Mouse (Mus musculus): ENCODE results near the gene Serpini1. TPM values are rescaled to one million over a fixed set of nuclear protein-coding genes. Genes with fewer than 3 reads are reported as not detected.

Gene Serpini1
- total RNA-seq (2021) = 1 to 10 TPM; 3.2 to 4.7 TPM

DNA sequence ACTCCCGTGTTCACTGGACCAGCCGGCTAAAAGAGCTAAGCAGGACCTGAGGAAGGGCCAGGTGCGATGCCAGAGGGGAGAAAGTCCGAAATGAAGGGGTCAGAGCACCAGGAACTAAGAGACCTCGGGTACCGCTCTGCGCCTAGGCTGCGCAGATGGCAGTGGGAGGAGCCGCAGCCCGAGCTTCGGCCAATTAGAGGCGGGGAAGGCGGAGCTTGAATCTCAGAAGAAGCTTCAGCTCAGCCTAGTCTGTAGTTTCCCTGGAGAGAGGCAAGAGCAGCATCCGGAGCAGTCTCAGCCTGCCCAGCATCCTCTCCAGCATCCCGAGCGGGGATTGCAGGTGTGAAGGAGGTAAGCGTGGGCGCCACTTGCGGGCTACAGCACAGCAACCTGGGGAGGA lies at the start of gene Serpini1:
Serpini1 (plus strand) TSS at position 256 of the 400 bp plus-strand sequence.
- intact Hi-C loops (cut with DNase I) = loop anchor here (10.0 kb wide), 1 partner anchor 398 kb away; the partner anchor contains the start of gene Golim4

DNA sequence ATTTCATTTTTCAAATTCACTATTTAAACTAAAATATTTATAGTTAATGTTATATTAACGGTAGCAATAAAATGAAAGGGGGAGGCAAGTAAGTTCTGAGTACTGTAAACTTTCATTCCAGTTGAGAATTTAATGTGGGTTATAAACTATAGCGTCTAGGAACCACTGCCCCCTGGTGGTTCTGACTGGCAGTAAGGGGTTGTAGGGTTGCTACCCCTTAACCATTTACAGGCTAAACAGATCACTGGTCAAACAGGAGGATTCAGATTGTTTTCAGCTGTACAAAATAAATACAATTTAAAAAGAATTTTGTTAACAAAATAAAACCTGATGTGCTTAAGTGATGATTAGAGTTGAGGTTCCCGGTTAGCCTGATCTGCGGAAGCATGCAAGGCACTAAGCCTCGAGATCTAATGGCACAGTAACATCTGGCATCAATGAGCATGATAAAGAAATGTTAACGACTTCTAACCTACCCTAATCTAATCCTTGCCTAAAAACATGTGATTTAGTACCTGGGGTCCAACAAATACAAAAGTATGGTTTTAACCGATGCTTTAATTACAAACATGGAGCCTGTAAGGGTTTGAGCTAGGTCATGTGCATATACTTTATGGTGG lies 39.6 kb upstream of the Serpini1 start:
- intact Hi-C loops (cut with DNase I) = loop anchor here (5.0 kb wide), 2 partner anchors 205 to 295 kb away; no protein-coding TSS in a partner anchor
- no peak for DNase-seq (ENCODE audit: low spot score)

More for the DNA sequence above, at the start of gene Serpini1:
- DNase-seq (ENCODE audit: low spot score) = peak; percentile 85

DNA sequence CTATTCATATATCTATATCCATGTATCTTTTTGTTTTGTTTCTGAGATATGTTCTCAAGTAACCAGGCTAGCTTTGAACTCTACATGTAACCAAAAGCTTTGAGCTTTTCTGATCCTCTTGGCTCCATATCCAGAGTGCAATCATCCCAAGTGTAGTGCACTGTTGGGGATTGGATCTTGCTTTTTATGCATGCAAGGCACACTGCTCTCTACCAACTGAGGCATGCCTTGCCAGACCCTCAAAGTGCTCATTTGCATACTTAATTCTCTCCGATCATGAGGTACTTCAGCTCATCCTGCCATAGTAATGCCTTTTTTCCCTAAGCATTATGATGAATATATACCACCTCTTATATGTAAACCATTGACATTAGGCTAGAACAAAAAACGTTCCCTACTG lies 36.0 kb upstream of the Serpini1 start:
- intact Hi-C loops (cut with DNase I) = no loop called here
- DNase-seq (ENCODE audit: low spot score) = no peak

DNA sequence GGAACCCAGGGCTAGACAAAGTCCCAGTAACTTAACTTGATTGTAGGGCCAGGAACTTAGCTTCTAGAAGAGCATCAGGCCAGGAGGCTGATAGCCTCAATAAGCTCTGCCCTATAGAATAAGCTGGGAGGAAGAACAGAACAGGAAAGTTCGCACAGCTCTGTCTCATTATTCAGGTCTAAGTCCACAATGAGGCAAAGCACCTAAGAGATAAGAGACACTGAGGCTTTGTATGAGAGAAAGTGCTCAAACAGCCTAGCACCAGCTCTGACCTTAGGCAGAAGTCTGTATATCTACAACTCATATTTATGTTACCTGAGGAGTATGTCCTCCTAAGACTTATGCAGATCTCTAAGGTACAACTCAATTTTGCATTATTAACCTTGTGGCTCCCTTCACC lies 34.8 kb upstream of the Serpini1 start:
- DNase-seq (ENCODE audit: low spot score) = no peak
- intact Hi-C loops (cut with DNase I) = no loop called here

DNA sequence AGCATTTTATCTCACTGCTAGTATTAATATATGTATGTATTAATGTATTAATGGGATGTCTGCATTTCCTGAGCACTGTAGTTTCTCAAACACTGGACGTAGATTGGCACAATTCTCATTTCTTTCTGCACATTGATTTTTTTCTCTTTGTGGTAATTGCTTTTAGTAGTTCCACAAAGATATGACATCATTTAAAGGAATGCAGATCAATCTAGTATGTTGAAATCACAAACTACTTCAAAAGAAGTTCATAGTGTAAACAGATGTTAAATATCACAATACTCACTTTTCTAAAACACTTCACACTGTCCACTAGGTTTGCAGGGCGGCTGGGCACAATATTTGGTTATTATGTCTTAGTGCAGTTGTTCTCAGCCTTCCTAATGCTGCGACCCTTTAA lies 26.3 kb upstream of the Serpini1 start:
- intact Hi-C loops (cut with DNase I) = no loop called here
- DNase-seq (ENCODE audit: low spot score) = no peak

DNA sequence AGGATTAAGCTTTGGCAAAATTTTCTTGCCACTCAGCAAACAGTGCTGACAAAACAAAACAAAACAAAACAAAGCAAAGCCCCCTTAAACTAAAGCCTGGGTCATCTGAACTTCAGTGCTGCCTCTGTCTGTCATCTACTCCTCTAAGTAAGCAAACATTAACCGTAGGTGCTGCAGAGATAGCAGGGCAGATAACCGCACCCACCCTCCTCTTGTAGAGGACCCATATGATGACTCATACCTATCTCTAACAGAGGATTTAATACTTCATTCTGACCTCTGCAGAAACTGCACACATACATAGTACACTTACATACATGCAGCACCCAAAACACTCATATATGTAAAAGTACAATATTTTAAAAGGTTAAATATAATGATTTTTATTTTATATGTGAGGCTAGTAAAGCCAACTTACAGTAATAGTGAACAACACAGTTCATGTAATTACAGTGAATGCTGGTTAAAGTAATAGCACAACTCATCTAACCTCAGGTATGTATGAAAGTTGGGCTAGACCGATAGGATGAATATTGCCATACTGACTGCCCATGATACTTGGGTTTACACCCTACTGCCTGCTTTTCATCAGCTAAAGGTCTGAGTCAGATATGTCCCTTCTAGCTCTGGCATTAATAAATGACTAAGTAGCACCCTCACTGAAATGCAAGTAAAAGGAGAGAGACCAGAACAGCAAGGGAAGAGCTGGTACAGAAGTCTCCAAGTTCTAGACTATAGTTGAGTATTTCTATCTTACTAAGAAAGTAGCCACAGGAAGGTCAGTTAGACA lies 23.1 kb upstream of the Serpini1 start:
- no peak for DNase-seq (ENCODE audit: low spot score)
- intact Hi-C loops (cut with DNase I) = no loop called here

DNA sequence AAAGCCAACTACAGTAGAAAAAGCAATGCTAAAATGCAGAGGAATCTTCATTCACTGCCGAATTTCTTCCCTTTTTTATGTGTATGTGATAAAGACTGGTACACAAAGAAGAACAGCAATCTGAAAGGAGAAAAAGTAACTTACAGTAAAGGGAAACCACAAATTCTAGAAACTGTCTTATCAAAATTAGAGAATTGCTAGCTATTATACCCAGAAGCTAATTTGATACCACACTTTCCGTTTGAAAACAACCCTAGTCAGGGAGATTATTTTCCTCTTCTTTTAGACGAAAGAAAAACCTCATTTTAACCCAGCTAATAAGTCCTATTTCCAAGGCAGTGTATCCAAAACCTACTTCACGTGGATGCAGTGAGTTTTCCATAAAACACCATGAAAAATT lies 16.1 kb upstream of the Serpini1 start:
- DNase-seq (ENCODE audit: low spot score) = no peak
- intact Hi-C loops (cut with DNase I) = no loop called here

DNA sequence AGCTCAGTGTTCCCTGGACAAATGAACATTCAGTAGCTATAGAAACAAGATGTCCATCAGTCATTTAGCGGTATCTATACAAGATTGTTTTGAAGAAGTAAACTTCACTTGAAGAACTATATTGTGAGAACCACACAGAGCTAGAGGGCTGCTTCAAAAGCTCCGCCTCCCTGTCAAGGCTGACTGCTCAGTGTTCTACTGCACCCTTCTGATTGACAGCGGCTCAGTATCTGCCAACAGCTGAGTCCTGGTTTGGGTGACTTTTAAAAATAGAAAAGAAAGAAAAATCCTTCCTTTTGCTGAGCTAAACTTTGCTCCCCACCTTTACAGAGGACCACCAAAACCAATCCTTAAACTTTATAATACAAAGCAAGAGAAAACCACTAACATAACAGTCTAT lies 14.5 kb upstream of the Serpini1 start:
- DNase-seq (ENCODE audit: low spot score) = no peak
- intact Hi-C loops (cut with DNase I) = no loop called here

DNA sequence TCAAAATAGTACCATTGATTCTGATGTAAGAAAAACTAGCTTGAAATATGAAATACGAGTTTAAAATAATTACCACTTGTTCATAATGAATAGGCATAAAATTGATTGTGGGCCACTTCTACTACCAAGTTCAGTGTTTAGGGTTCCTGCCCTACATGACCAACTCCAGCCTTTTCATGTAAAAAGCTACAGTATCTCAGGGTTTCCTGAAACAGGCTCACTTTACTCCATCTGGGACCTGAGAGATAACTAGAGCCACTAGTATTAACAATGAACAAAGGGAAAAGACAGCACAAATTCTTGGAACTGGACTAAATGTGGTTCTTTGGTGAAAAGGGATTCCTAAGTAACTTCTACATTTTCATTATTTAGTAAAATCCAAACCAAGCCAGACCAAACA lies 13.1 kb upstream of the Serpini1 start:
- intact Hi-C loops (cut with DNase I) = no loop called here
- DNase-seq (ENCODE audit: low spot score) = no peak

DNA sequence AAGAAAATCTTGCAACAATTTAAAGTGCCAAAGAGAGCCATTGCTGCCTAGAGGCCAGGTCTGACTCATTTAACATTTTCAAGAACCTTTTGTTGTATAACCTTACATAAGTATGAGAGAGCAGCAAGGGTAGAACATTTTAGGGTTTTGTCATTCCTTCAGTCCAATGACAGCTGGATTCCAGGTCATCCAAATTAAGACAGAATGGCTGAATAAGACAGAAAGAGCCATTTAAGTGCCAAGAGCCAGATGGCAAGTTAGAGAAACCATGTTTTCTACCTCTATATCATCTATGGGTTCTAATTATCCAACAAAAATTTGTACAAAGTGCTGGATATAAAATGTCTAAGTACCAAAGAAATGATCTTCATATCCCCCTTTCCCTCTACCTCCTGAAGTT lies 6.1 kb upstream of the Serpini1 start:
- no peak for DNase-seq (ENCODE audit: low spot score)
- intact Hi-C loops (cut with DNase I) = loop anchor here (10.0 kb wide), 1 partner anchor 404 kb away; the partner anchor contains the start of gene Golim4

DNA sequence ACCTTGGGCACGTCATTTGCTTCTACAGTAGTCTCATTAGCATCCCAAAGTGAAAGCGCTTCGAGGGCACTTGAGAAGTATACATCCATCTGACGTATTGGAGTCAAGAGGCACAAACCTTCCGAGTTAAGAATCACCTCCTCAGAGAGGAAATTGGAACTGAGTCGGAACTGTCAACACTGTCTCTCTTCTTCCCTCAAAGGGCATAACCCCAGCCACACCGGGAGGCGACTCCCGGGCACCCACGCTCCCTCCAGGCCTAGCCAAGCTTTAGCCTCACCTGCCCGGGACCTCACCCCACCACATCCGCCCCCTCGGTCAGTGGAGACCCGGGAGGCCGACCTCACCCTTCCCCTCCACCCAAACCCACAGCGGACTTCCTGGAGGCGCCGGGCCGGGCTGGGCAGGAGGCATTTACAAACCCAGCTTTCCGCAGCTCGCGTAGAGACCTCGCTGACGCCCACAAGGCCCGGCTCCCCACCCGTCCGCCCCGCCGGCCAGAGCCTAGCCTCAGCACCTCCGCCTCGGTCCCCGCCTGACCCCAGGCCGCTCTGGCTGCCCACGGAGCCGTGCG lies 1.1 kb upstream of the Serpini1 start:
- intact Hi-C loops (cut with DNase I) = loop anchor here (10.0 kb wide), 1 partner anchor 399 kb away; the partner anchor contains the start of gene Golim4
- no peak for DNase-seq (ENCODE audit: low spot score)

DNA sequence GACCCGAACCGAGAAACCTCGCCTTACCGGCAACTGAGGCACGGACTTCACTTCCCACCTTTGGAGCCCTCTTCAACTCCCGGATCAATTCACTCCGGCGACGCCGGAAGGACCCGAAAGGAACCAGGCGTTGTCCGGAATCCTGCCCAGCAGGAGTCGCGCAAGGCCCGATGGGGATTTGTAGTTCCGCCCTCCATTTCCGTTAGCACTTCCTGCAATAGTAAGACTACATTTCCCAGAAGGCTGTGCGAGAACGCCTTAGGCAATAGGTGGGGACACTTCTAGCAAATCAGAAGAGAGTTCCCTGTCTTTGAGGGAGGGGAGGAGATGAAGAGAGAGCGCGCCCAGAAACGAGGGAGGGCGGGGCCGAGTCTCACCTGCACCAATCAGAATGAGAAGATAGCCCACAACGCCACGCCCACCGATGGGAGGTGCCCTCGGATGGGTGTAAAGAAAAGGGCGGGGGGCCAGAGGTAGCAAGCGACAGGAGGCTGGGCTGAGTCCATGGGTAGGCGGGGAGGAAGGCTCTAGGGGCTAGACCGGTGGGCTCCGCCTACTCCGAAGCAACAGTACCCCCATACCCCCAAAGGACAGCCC lies 554 bp upstream of the Serpini1 start, which contains the start of gene Pdcd10:
Pdcd10 (minus strand) TSS at position 162 of the 597 bp plus-strand sequence.
- DNase-seq (ENCODE audit: low spot score) = peak; percentile 98
- intact Hi-C loops (cut with DNase I) = loop anchor here (10.0 kb wide), 1 partner anchor 398 kb away; the partner anchor contains the start of gene Golim4

DNA sequence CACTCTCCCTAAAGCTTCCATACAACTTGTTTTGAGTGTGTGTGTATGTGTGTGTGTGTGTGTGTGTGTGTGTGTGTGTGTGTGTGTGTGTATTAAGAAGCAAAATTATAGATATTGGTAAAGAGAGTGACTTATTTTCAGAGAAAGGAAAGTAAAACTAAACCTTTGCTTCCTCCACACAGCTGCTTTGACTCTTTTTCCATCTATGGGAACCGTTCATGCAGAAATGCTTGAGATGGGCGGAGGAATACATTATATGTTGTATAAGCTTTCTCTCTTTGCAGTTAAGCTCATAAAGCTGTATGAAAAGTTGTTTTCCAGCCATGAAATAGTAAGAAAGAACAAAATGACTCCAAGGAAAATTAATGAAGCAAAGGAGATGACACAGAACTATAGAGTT lies 16.7 kb downstream of the Serpini1 start:
- no peak for DNase-seq (ENCODE audit: low spot score)
- intact Hi-C loops (cut with DNase I) = no loop called here

DNA sequence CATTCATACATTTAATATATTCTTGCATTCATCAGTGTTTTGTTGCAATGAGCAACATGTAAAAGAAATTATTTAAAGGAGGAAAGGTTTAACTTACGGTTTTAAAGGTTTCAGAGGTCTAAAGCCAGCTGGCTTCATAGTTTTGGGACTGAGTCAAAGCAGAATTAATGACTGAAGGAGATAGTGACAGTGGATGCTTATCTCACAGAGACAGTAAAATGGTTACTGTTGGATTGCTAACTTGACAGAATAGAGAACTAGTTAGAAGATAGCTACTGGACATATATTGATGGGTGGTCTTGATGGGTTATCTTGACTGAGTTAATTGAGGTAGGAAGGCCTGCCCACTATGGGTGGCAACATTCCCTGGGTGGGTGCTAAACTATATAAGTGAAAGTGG lies 18.2 kb downstream of the Serpini1 start:
- intact Hi-C loops (cut with DNase I) = no loop called here
- no peak for DNase-seq (ENCODE audit: low spot score)

DNA sequence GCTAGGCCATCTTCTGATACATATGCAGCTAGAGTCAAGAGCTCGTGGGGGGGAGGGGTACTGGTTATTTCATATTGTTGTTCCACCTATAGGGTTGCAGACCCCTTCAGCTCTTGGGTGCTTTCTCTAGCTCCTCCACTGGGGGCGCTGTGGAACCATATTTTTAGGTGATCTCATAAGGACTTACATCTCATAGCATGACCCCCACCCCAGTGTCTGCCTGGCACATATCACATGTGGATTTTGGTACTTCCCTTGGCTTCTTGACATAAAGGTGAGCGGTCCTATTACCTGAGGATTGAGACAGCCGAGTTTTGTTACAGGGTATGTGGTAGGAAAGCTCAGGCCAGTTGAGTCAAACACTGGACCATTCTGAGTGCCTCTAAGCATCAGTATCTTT lies 22.0 kb downstream of the Serpini1 start:
- no peak for DNase-seq (ENCODE audit: low spot score)
- intact Hi-C loops (cut with DNase I) = no loop called here

DNA sequence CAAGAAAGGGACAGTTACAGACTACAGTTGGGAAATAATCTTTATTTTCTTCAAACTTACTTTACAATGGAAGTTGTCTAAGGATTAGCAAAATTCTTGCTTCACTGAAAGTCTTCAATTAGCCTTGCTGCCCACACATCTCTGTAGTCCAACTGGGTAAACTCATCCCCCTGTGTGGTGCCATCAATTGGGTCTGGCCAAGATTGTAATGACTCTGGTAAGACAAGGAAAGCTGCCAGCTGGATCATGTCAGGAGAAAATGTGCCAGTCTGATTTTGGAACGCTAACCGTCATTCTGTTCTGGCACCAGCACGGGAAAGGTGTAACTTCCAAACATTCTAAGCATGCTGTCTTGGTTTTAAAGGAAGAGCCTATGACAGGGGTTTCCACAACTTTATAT lies 25.9 kb downstream of the Serpini1 start:
- no peak for DNase-seq (ENCODE audit: low spot score)
- intact Hi-C loops (cut with DNase I) = no loop called here

DNA sequence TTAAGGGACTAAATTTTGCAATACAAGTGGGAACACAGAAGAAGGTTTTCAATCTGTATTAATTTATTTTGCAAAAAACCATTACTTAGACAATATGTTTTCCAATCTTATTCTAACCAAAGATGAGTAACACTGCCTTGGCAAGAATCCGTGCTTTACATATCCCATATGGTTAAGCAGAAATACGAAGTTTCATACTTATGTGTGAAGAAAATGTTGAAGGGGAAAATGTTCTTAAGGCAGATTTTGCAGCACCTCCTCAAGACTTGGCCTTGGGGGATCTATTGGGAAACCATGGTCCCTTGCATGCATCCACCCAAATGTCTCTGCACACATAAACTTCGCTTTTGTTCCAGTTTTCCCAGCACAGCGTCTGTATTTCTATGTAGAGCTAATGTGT lies 27.6 kb downstream of the Serpini1 start:
- DNase-seq (ENCODE audit: low spot score) = no peak
- intact Hi-C loops (cut with DNase I) = no loop called here

DNA sequence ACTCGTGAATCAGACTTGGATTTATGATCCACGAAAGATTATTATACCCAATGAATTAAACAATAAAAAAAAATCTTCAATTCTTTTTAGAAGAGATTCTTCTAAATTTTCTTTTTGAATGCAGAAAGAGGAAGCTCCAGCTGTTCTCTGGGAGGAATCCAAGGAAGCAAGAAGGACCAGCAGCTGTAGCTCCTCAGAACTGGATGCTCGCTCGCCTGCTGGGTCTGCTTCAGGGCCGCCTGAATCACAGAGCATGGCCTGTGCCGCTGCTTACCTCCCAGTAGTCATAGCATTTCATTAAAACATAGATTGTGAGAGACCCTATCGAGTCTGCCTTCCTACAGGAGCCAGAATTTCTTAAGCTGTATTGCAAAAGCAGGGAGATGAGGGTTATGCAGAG lies 53.7 kb downstream of the Serpini1 start:
- intact Hi-C loops (cut with DNase I) = no loop called here
- no peak for DNase-seq (ENCODE audit: low spot score)

DNA sequence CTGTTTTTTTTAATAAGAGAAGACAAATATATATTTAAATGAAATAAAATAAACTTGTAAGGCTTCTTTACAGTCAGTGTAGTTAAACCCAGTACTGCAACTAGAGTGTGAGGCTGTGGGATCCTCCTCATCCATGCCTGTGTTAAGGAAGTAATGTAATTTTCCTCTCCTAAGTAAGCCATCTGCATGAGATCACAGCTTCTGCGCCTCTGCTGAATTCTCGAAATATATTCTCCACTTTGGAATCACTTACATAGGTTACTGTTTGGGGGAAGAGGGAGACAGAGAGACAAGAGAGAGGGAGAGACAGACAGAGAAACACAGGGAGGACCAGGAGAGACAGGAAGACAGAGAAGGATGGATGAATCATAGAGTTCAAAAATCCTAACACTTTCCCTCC lies 67.3 kb downstream of the Serpini1 start:
- intact Hi-C loops (cut with DNase I) = no loop called here
- no peak for DNase-seq (ENCODE audit: low spot score)

DNA sequence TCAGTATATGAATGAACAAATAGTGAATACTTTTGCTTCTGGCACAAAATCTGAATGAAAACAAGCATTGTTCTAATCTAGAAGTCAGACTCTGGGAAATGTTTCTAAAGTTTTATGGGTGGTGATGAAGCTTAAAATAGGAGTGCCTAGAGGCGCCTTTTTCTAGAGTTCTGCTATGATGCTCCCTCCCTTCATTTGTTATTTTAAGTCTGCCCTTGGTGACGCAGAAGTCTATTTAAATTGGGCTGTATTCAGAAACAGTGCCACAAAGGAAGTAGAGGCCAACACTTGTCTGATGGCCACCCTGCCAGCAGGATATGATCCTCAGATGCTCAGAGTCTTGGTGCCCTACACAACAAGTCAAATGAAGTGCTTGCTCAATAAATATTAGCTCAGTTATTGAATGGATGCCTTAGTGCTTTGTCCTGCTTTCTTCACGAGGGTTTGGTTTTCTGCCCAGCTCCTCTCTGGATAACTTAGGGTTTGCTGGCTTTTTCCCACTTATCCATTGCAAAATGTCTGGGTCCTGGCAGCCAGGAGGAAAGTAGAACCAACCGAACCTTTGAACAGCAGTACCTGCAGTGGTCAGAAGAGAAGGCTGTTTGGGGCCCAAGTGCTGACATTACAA lies 73.8 kb downstream of the Serpini1 start:
- DNase-seq (ENCODE audit: low spot score) = no peak
- intact Hi-C loops (cut with DNase I) = no loop called here

Data from heart, postnatal 25 days (tissue).